Mouse (Mus musculus): ENCODE results near the gene Prokr1. TPM values are rescaled to one million over a fixed set of nuclear protein-coding genes. Genes with fewer than 3 reads are reported as not detected.

The Prokr1 gene
- polyA plus RNA-seq, 1 experiment from 2014 or later = 5.1 TPM

- Histone ChIP-seq H3K27me3 (no peaks in the 10 kb centered on the region), H3K4me1 (no peaks in the 10 kb centered on the region), H3K4me3 (no peak overlapping the region), H3K36me3 (no peaks in the 10 kb centered on the region), H3K27ac (no peak overlapping the region), H3K4me2 (no peak overlapping the region), H3K9ac (no peak overlapping the region), H3K9me3 (no peaks in the 10 kb centered on the region)
- 90% methylated on average over 4 of the region's 4 CpGs for WGBS
- no peak for ATAC-seq (ENCODE audit: insufficient number of reproducible peaks, low FRiP score, low TSS enrichment, low read depth)
Observed at GRCm38 (mm10) chr6:87564356-87564755, 26.2 kb downstream of the Prokr1 start.

GRCm38 (mm10) chr6:87553724-87554123, 36.8 kb downstream of the Prokr1 start:
- WGBS = 80% methylated on average over 3 of the region's 3 CpGs

GRCm38 (mm10) chr6:87552054-87552807, 38.3 kb downstream of the Prokr1 start:
- Histone ChIP-seq H3K4me2 (no peak overlapping the region), H3K27ac (no peak overlapping the region), H3K9ac (no peak overlapping the region), H3K36me3 (no peaks in the 10 kb centered on the region), H3K27me3 (no peaks in the 10 kb centered on the region), H3K4me3 (no peak overlapping the region), H3K4me1 (no peaks in the 10 kb centered on the region), H3K9me3 (no peaks in the 10 kb centered on the region)
- no peak for ATAC-seq (ENCODE audit: insufficient number of reproducible peaks, low FRiP score, low TSS enrichment, low read depth)
- 47% methylated on average over 7 of the region's 7 CpGs for WGBS

More at GRCm38 (mm10) chr6:87553724-87554123, 36.8 kb downstream of the Prokr1 start:
- Histone ChIP-seq H3K27me3 (no peaks in the 10 kb centered on the region), H3K36me3 (no peaks in the 10 kb centered on the region), H3K9ac (no peak overlapping the region), H3K4me1 (no peaks in the 10 kb centered on the region), H3K4me3 (no peak overlapping the region), H3K27ac (no peak overlapping the region), H3K4me2 (no peak overlapping the region), H3K9me3 (no peaks in the 10 kb centered on the region)
- no peak for ATAC-seq (ENCODE audit: insufficient number of reproducible peaks, low FRiP score, low TSS enrichment, low read depth)

- Histone ChIP-seq H3K27me3 (no peaks in the 10 kb centered on the region), H3K4me3 (no peak overlapping the region), H3K4me1 (no peaks in the 10 kb centered on the region), H3K4me2 (no peak overlapping the region), H3K9me3 (peaks cover 4% of the 10 kb centered on the region; the same call in 1 of the 2 replicates), H3K36me3 (no peaks in the 10 kb centered on the region), H3K27ac (no peak overlapping the region), H3K9ac (no peak overlapping the region)
- no peak for ATAC-seq (ENCODE audit: insufficient number of reproducible peaks, low FRiP score, low TSS enrichment, low read depth)
- WGBS = 90% methylated on average over 7 of the region's 7 CpGs
Observed at GRCm38 (mm10) chr6:87547836-87548235, 42.7 kb downstream of the Prokr1 start.

- Histone ChIP-seq H3K27me3 (no peaks in the 10 kb centered on the region), H3K9me3 (peaks cover 4% of the 10 kb centered on the region; the same call in 1 of the 2 replicates), H3K4me2 (no peak overlapping the region), H3K4me1 (no peaks in the 10 kb centered on the region), H3K9ac (no peak overlapping the region), H3K27ac (no peak overlapping the region), H3K36me3 (no peaks in the 10 kb centered on the region), H3K4me3 (no peak overlapping the region)
- no peak for ATAC-seq (ENCODE audit: insufficient number of reproducible peaks, low FRiP score, low TSS enrichment, low read depth)
- WGBS = 83% methylated on average over 4 of the region's 4 CpGs
Observed at GRCm38 (mm10) chr6:87547431-87547830, 43.1 kb downstream of the Prokr1 start.

GRCm38 (mm10) chr6:87545331-87546217, 45.0 kb downstream of the Prokr1 start:
- 19% methylated on average over 1 of the region's 1 CpGs for WGBS
- Histone ChIP-seq H3K36me3 (no peaks in the 10 kb centered on the region), H3K4me2 (no peak overlapping the region), H3K9me3 (peaks cover 4% of the 10 kb centered on the region; the same call in 1 of the 2 replicates), H3K27me3 (no peaks in the 10 kb centered on the region), H3K27ac (no peak overlapping the region), H3K4me1 (no peaks in the 10 kb centered on the region), H3K9ac (no peak overlapping the region), H3K4me3 (no peak overlapping the region)
- no peak for ATAC-seq (ENCODE audit: insufficient number of reproducible peaks, low FRiP score, low TSS enrichment, low read depth)

- no peak overlapping the region for H3K4me2 ChIP-seq
- no peak overlapping the region for H3K4me3 ChIP-seq
- H3K27me3 ChIP-seq = peaks cover 3% of the 10 kb centered on the region; the same call in 1 of the 2 replicates
- WGBS = 62% methylated on average over 9 of the region's 9 CpGs
- no peak for ATAC-seq (ENCODE audit: insufficient number of reproducible peaks, low FRiP score, low TSS enrichment, low read depth)
- no peaks in the 10 kb centered on the region for H3K36me3 ChIP-seq
- no peak overlapping the region for H3K27ac ChIP-seq
- H3K9me3 ChIP-seq = peaks cover 4% of the 10 kb centered on the region; the same call in 1 of the 2 replicates
- H3K4me1 ChIP-seq = no peaks in the 10 kb centered on the region
- no peak overlapping the region for H3K9ac ChIP-seq
Observed at GRCm38 (mm10) chr6:87542027-87542426, 48.5 kb downstream of the Prokr1 start.

GRCm38 (mm10) chr6:87541171-87541571, 49.4 kb downstream of the Prokr1 start:
- H3K9me3 ChIP-seq = no peaks in the 10 kb centered on the region
- no peak overlapping the region for H3K4me2 ChIP-seq
- WGBS = 75% methylated on average over 6 of the region's 6 CpGs
- H3K4me3 ChIP-seq = no peak overlapping the region
- H3K9ac ChIP-seq = no peak overlapping the region
- peaks cover 3% of the 10 kb centered on the region; the same call in 1 of the 2 replicates for H3K27me3 ChIP-seq
- ATAC-seq (ENCODE audit: insufficient number of reproducible peaks, low FRiP score, low TSS enrichment, low read depth) = no peak
- H3K36me3 ChIP-seq = no peaks in the 10 kb centered on the region
- H3K4me1 ChIP-seq = no peaks in the 10 kb centered on the region
- no peak overlapping the region for H3K27ac ChIP-seq

GRCm38 (mm10) chr6:87538376-87539270, 51.9 kb downstream of the Prokr1 start:
- Histone ChIP-seq H3K4me2 (no peak overlapping the region), H3K36me3 (no peaks in the 10 kb centered on the region), H3K4me1 (no peaks in the 10 kb centered on the region; the same call in 1 of the 2 replicates), H3K4me3 (no peak overlapping the region), H3K9ac (no peak overlapping the region), H3K27me3 (peaks cover 3% of the 10 kb centered on the region; the same call in 1 of the 2 replicates), H3K27ac (no peak overlapping the region), H3K9me3 (no peaks in the 10 kb centered on the region)
- WGBS = 69% methylated on average over 15 of the region's 15 CpGs
- ATAC-seq (ENCODE audit: insufficient number of reproducible peaks, low FRiP score, low TSS enrichment, low read depth) = no peak

- H3K9me3 ChIP-seq = no peaks in the 10 kb centered on the region
- H3K27ac ChIP-seq = no peak overlapping the region
- no peak for ATAC-seq (ENCODE audit: insufficient number of reproducible peaks, low FRiP score, low TSS enrichment, low read depth)
- no peaks in the 10 kb centered on the region for H3K36me3 ChIP-seq
- no peak overlapping the region for H3K9ac ChIP-seq
- WGBS = 74% methylated on average over 5 of the region's 5 CpGs
- H3K4me1 ChIP-seq = peaks cover 6% of the 10 kb centered on the region
- H3K4me3 ChIP-seq = no peak overlapping the region
- H3K4me2 ChIP-seq = no peak overlapping the region
- peaks cover 3% of the 10 kb centered on the region; the same call in 1 of the 2 replicates for H3K27me3 ChIP-seq
Observed at GRCm38 (mm10) chr6:87537678-87538077, 52.9 kb downstream of the Prokr1 start.

- peaks cover 3% of the 10 kb centered on the region; the same call in 1 of the 2 replicates for H3K27me3 ChIP-seq
- H3K4me3 ChIP-seq = no peak overlapping the region
- no peaks in the 10 kb centered on the region for H3K36me3 ChIP-seq
- no peaks in the 10 kb centered on the region for H3K9me3 ChIP-seq
- H3K4me2 ChIP-seq = no peak overlapping the region
- ATAC-seq (ENCODE audit: insufficient number of reproducible peaks, low FRiP score, low TSS enrichment, low read depth) = no peak
- WGBS = 75% methylated on average over 8 of the region's 8 CpGs
- H3K9ac ChIP-seq = no peak overlapping the region
- H3K27ac ChIP-seq = no peak overlapping the region
- H3K4me1 ChIP-seq = peaks cover 6% of the 10 kb centered on the region
Observed at GRCm38 (mm10) chr6:87536270-87536669, 54.3 kb downstream of the Prokr1 start.
